Mouse (Mus musculus): ENCODE data around the gene Polr2f.

- TF ChIP-seq FOSL1 (IDR thresholded peaks at IDR 0.05; ENCODE audit: insufficient read depth, low read length, poor library complexity, severe bottlenecking) = no peak
- TF ChIP-seq CTCF (IDR thresholded peaks at IDR 0.05; ENCODE audit: control insufficient read depth, insufficient read depth, insufficient read length) = no peak
- TF ChIP-seq MAX (IDR thresholded peaks at IDR 0.05) = no peak
- TF ChIP-seq CEBPB (IDR thresholded peaks at IDR 0.05; ENCODE audit: low read depth) = no peak
- TF ChIP-seq USF1 (IDR thresholded peaks at IDR 0.05; ENCODE audit: low read depth) = no peak
Measured at GRCm38 (mm10) chr15:79191426-79191825, 50.6 kb downstream of the Polr2f start.
